8 mouse cellular contexts compared by ENCODE assay signal in the genomic region with DNA sequence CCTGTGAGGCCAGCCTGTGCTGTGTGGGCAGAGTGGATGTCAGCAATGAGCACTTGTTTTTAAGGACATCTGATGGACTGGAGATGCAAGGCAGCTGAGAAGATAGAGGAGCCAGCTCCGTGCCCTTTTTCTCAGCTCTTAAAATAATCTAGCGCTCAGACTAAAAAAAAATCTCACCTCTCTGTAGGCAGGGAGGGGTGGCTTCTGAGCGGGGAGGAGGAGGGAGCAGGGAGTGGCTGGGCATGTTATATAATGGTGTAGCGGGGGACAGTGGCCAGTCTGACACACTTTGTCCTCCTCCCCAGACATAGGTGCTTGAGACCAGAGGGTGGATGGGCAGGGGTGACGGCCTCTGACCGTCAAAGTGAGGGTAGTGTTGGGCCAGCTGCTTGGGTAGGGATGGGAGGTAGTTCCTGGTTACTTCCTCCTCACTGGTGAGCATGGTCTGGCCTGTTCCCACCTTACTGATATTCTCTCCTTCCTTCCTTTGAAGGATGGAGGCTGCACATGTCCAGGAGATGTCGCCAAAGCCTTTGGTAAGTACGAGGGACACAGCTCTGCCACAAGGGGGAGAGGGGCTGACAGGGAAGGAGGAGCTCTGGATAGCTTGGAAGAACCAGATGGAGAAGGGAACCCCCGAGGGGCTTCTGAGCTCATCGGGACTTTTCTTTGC. TPM values are rescaled to one million over a fixed set of nuclear protein-coding genes. Genes with fewer than 3 reads are reported as not detected.
DNase-seq lines count a peak whose midpoint lies in the region; ATAC-seq and TF ChIP-seq lines count a peak whose summit lies in the region.

No protein-coding gene starts in this region.

- no peak for TF ChIP-seq EP300 in liver, embryonic 14.5 days (IDR thresholded peaks at IDR 0.05; ENCODE audit: low read depth)

- H3K9me3 ChIP-seq in forebrain, postnatal 0 days (ENCODE audit: low read length): no peaks in the 10 kb centered on the region
- H3K9me3 ChIP-seq in liver, embryonic 14.5 days (ENCODE audit: control insufficient read depth, low read length): no peaks in the 10 kb centered on the region
- H3K9me3 ChIP-seq in neural tube, embryonic 15.5 days (replicated peaks): no peaks in the 10 kb centered on the region

- 0 out of 2 replicates have a peak, but pooled peaks cover 4% of the 10 kb centered on the region for H3K4me1 ChIP-seq in forebrain, postnatal 0 days (ENCODE audit: insufficient read depth)
- peaks cover 5 to 19% of the 10 kb centered on the region in 2 experiments for H3K4me1 ChIP-seq in liver, embryonic 14.5 days (replicated peaks; ENCODE audit: control insufficient read depth in 2 of 2, insufficient read depth in 2 of 2, low read length in 1 of 2)
- H3K4me1 ChIP-seq in neural tube, embryonic 15.5 days: peaks cover 12% of the 10 kb centered on the region

- H3K4me3 ChIP-seq in forebrain, postnatal 0 days (ENCODE audit: low read depth, low read length): peak overlapping the region; percentile 36
- H3K4me3 ChIP-seq in liver, embryonic 14.5 days (ENCODE audit: insufficient read depth in 1 of 2, low read depth in 2 of 2, low read length in 2 of 2): no peak overlapping the region
- H3K4me3 ChIP-seq in neural tube, embryonic 15.5 days (replicated peaks): peak overlapping the region; percentile 44

- no peaks in the 10 kb centered on the region for H3K27me3 ChIP-seq in forebrain, postnatal 0 days (ENCODE audit: insufficient read depth, low read length)
- no peaks in the 10 kb centered on the region for H3K27me3 ChIP-seq in liver, embryonic 14.5 days (ENCODE audit: control insufficient read depth, insufficient read depth, low read length)
- no peaks in the 10 kb centered on the region for H3K27me3 ChIP-seq in neural tube, embryonic 15.5 days (replicated peaks)

- DNase-seq in NIH3T3 (ENCODE audit: low read depth): peak; percentile 80
- DNase-seq in cerebellum, adult 11-12 months: peak; percentile 90
- DNase-seq in forebrain, postnatal 0 days: peak; percentile 91
- peak; percentile 62 to 76 for DNase-seq in heart, postnatal 14 days
- DNase-seq in kidney, postnatal 36 days: peak; percentile 41 to 68
- peak in 1 of 3 experiments; percentile 50 for DNase-seq in liver, embryonic 14.5 days (ENCODE audit: low read depth in 3 of 3, low spot score in 3 of 3)
- no peak for DNase-seq in thymus, postnatal 25 days

- peak; percentile 95 for ATAC-seq in forebrain, postnatal 0 days
- ATAC-seq in liver, embryonic 14.5 days (ENCODE audit: insufficient read depth): peak; percentile 66
- peak; percentile 94 for ATAC-seq in neural tube, embryonic 15.5 days (ENCODE audit: low FRiP score)

- peak overlapping the region; percentile 65 for H3K4me2 ChIP-seq in forebrain, postnatal 0 days (ENCODE audit: low read depth)
- H3K4me2 ChIP-seq in liver, embryonic 14.5 days (ENCODE audit: low read depth): peak overlapping the region; percentile 25; the same call in 1 of the 2 replicates
- H3K4me2 ChIP-seq in neural tube, embryonic 15.5 days: peak overlapping the region; percentile 85

- peak; percentile 99 for TF ChIP-seq CTCF in forebrain, postnatal 0 days (IDR thresholded peaks at IDR 0.05; ENCODE audit: low read depth)
- peak; percentile 76 for TF ChIP-seq CTCF in liver, embryonic 14.5 days (IDR thresholded peaks at IDR 0.05; ENCODE audit: low read depth)

- 24% methylated on average over 10 of the region's 10 CpGs for WGBS in forebrain, postnatal 0 days
- WGBS in liver, embryonic 14.5 days (ENCODE audit: insufficient replicate concordance): 29% methylated on average over 10 of the region's 10 CpGs
- 33% methylated on average over 10 of the region's 10 CpGs for WGBS in neural tube, embryonic 15.5 days

- H3K27ac ChIP-seq in forebrain, postnatal 0 days (ENCODE audit: low read depth, low read length): peak overlapping the region; percentile 78
- peak overlapping the region; percentile 42 for H3K27ac ChIP-seq in liver, embryonic 14.5 days
- H3K27ac ChIP-seq in neural tube, embryonic 15.5 days (replicated peaks): peak overlapping the region; percentile 86

- H3K36me3 ChIP-seq in forebrain, postnatal 0 days (ENCODE audit: insufficient read depth): no peaks in the 10 kb centered on the region; the same call in 1 of the 2 replicates
- H3K36me3 ChIP-seq in liver, embryonic 14.5 days (replicated peaks; ENCODE audit: control insufficient read depth, insufficient read depth, low read depth): peaks cover 94% of the 10 kb centered on the region
- peaks cover 12% of the 10 kb centered on the region for H3K36me3 ChIP-seq in neural tube, embryonic 15.5 days

- peak overlapping the region; percentile 53 for H3K9ac ChIP-seq in forebrain, postnatal 0 days
- H3K9ac ChIP-seq in liver, embryonic 14.5 days (replicated peaks): peak overlapping the region; percentile 25; the same call in 1 of the 2 replicates
- peak overlapping the region; percentile 57 for H3K9ac ChIP-seq in neural tube, embryonic 15.5 days (replicated peaks)

- intact Hi-C loops in heart, postnatal 14 days (cut with DNase I): loop anchor here (1.0 kb wide), 1 partner anchor 33 kb away; no protein-coding TSS in a partner anchor

RNA-seq across cellular contexts. Expression of gene Gmpr, which starts 31.4 kb away (rescaled TPM):
- 23.7 and 23.8 TPM in 2 replicates for total RNA-seq in forebrain, postnatal 0 days (2014; rRNA removed)
- polyA plus RNA-seq in forebrain, postnatal 0 days (2015; fragmentation: Nextera tagmentation; extraction: Ambion mirVana): 39.5 and 40.8 TPM in 2 replicates
- total RNA-seq in heart, postnatal 14 days (2021): 100 to 1,000 TPM; 166 to 175 TPM
- polyA plus RNA-seq in liver, embryonic 14.5 days (2012; rRNA removed): 116 and 155 TPM in 2 replicates
- polyA plus RNA-seq in liver, embryonic 14.5 days (2014; fragmentation: Nextera tagmentation; extraction: Ambion mirVana): 295 and 311 TPM in 2 replicates
- 49.8 and 64.3 TPM in 2 replicates for polyA plus RNA-seq in neural tube, embryonic 15.5 days (2015; fragmentation: Nextera tagmentation; extraction: Ambion mirVana)

Comparison
In these comparisons a context has a peak if more than half of its experiments do, and no peak if none do; other contexts are left out.
1. H3K4me2 ChIP-seq: peak in every context shown above with its lines; median percentile 85 in neural tube, embryonic 15.5 days; 65 in forebrain, postnatal 0 days; 25 in liver, embryonic 14.5 days.
2. H3K4me3 ChIP-seq: peak in forebrain, postnatal 0 days (single experiment) and neural tube, embryonic 15.5 days (single experiment); none in liver, embryonic 14.5 days (0 of 2).
3. Peak in every context shown above with its lines, with median percentiles within 50 percentile points of each other: ATAC-seq, H3K27ac ChIP-seq and H3K9ac ChIP-seq.